Mouse (Mus musculus): ENCODE measurements around the gene Smpd2. TPM values are rescaled to one million over a fixed set of nuclear protein-coding genes. Genes with fewer than 3 reads are reported as not detected.

Gene Smpd2
- polyA plus RNA-seq, 1 experiment from 2014 or later = 11.4 TPM

- WGBS (ENCODE audit: insufficient replicate concordance) = 29% methylated on average over 7 of the region's 7 CpGs
- Histone ChIP-seq H3K4me3 (replicated peaks) (peak overlapping the region; percentile 65), H3K4me2 (peak overlapping the region; percentile 99), H3K36me3 (replicated peaks) (0 out of 2 replicates have a peak, but pooled peaks cover 20% of the 10 kb centered on the region), H3K9me3 (replicated peaks) (no peaks in the 10 kb centered on the region), H3K27ac (replicated peaks) (no peak overlapping the region), H3K9ac (no peak overlapping the region), H3K4me1 (replicated peaks) (peaks cover 24% of the 10 kb centered on the region), H3K27me3 (peaks cover 39% of the 10 kb centered on the region)
- no peak for ATAC-seq (ENCODE audit: insufficient read depth)
Measured at GRCm38 (mm10) chr10:41488877-41489276, 1.3 kb downstream of the Smpd2 start.

- Histone ChIP-seq H3K36me3 (replicated peaks) (0 out of 2 replicates have a peak, but pooled peaks cover 20% of the 10 kb centered on the region), H3K4me3 (replicated peaks) (no peak overlapping the region), H3K27me3 (peaks cover 37% of the 10 kb centered on the region), H3K9ac (no peak overlapping the region), H3K4me1 (replicated peaks) (peaks cover 25% of the 10 kb centered on the region), H3K9me3 (replicated peaks) (no peaks in the 10 kb centered on the region), H3K27ac (replicated peaks) (no peak overlapping the region), H3K4me2 (no peak overlapping the region)
- ATAC-seq (ENCODE audit: insufficient read depth) = no peak
- WGBS (ENCODE audit: insufficient replicate concordance) = 73% methylated on average over 14 of the region's 14 CpGs
Measured at GRCm38 (mm10) chr10:41486506-41487170, 3.5 kb downstream of the Smpd2 start.

GRCm38 (mm10) chr10:41485778-41486177 is 4.4 kb downstream of the Smpd2 start:
- H3K9ac ChIP-seq = no peak overlapping the region
- 81% methylated on average over 16 of the region's 16 CpGs for WGBS (ENCODE audit: insufficient replicate concordance)
- peaks cover 30% of the 10 kb centered on the region for H3K27me3 ChIP-seq
- H3K4me3 ChIP-seq (replicated peaks) = no peak overlapping the region
- H3K4me1 ChIP-seq (replicated peaks) = peaks cover 34% of the 10 kb centered on the region
- no peak overlapping the region for H3K27ac ChIP-seq (replicated peaks)
- 0 out of 2 replicates have a peak, but pooled peaks cover 20% of the 10 kb centered on the region for H3K36me3 ChIP-seq (replicated peaks)
- H3K4me2 ChIP-seq = no peak overlapping the region
- no peak for ATAC-seq (ENCODE audit: insufficient read depth)
- H3K9me3 ChIP-seq (replicated peaks) = no peaks in the 10 kb centered on the region

GRCm38 (mm10) chr10:41482446-41482845 is 7.7 kb downstream of the Smpd2 start:
- no peak for ATAC-seq (ENCODE audit: insufficient read depth)

GRCm38 (mm10) chr10:41480938-41481880 is 9.0 kb downstream of the Smpd2 start:
- 44% methylated on average over 33 of the region's 33 CpGs for WGBS (ENCODE audit: insufficient replicate concordance)
- Histone ChIP-seq H3K4me1 (replicated peaks) (peaks cover 32% of the 10 kb centered on the region), H3K36me3 (replicated peaks) (0 out of 2 replicates have a peak, but pooled peaks cover 14% of the 10 kb centered on the region), H3K9me3 (replicated peaks) (no peaks in the 10 kb centered on the region), H3K4me3 (replicated peaks) (0 out of 2 replicates have a peak overlapping the region, but pooled peaks have one; percentile 10), H3K27ac (replicated peaks) (no peak overlapping the region), H3K27me3 (peaks cover 36% of the 10 kb centered on the region), H3K9ac (no peak overlapping the region), H3K4me2 (peak overlapping the region; percentile 45)
- ATAC-seq (ENCODE audit: insufficient read depth) = 0 out of 2 replicates have a peak, but pooled peaks have one; percentile 16

More at GRCm38 (mm10) chr10:41482446-41482845, 7.7 kb downstream of the Smpd2 start:
- Histone ChIP-seq H3K36me3 (replicated peaks) (0 out of 2 replicates have a peak, but pooled peaks cover 20% of the 10 kb centered on the region), H3K9me3 (replicated peaks) (no peaks in the 10 kb centered on the region), H3K4me3 (replicated peaks) (no peak overlapping the region), H3K9ac (no peak overlapping the region), H3K27ac (replicated peaks) (no peak overlapping the region), H3K27me3 (peaks cover 24% of the 10 kb centered on the region), H3K4me2 (no peak overlapping the region), H3K4me1 (replicated peaks) (peaks cover 19% of the 10 kb centered on the region)
- WGBS (ENCODE audit: insufficient replicate concordance) = 69% methylated on average over 7 of the region's 7 CpGs

GRCm38 (mm10) chr10:41479961-41480360 is 10.2 kb downstream of the Smpd2 start:
- H3K27me3 ChIP-seq = peaks cover 41% of the 10 kb centered on the region
- 76% methylated on average over 3 of the region's 3 CpGs for WGBS (ENCODE audit: insufficient replicate concordance)
- 0 out of 2 replicates have a peak, but pooled peaks cover 3% of the 10 kb centered on the region for H3K36me3 ChIP-seq (replicated peaks)
- no peak overlapping the region for H3K4me3 ChIP-seq (replicated peaks)
- ATAC-seq (ENCODE audit: insufficient read depth) = no peak
- H3K4me2 ChIP-seq = no peak overlapping the region
- no peak overlapping the region for H3K9ac ChIP-seq
- peaks cover 44% of the 10 kb centered on the region for H3K4me1 ChIP-seq (replicated peaks)
- H3K27ac ChIP-seq (replicated peaks) = no peak overlapping the region
- no peaks in the 10 kb centered on the region for H3K9me3 ChIP-seq (replicated peaks)

- Histone ChIP-seq H3K27me3 (peaks cover 41% of the 10 kb centered on the region), H3K36me3 (replicated peaks) (no peaks in the 10 kb centered on the region), H3K4me2 (peak overlapping the region; percentile 92), H3K9ac (peak overlapping the region; percentile 55; the same call in 1 of the 2 replicates), H3K27ac (replicated peaks) (peak overlapping the region; percentile 57; the same call in 1 of the 2 replicates), H3K9me3 (replicated peaks) (no peaks in the 10 kb centered on the region), H3K4me1 (replicated peaks) (peaks cover 65% of the 10 kb centered on the region), H3K4me3 (replicated peaks) (peak overlapping the region; percentile 61)
- 4% methylated on average over 20 of the region's 20 CpGs for WGBS (ENCODE audit: insufficient replicate concordance)
- peak; percentile 38 for ATAC-seq (ENCODE audit: insufficient read depth)
Measured at GRCm38 (mm10) chr10:41477278-41478181, 12.6 kb downstream of the Smpd2 start.

GRCm38 (mm10) chr10:41477018-41477277 is 13.2 kb downstream of the Smpd2 start:
- WGBS (ENCODE audit: insufficient replicate concordance) = under 1% methylated on average over 9 of the region's 9 CpGs
- H3K4me2 ChIP-seq = peak overlapping the region; percentile 92
- peaks cover 39% of the 10 kb centered on the region for H3K27me3 ChIP-seq
- H3K9ac ChIP-seq = peak overlapping the region; percentile 55
- no peaks in the 10 kb centered on the region for H3K9me3 ChIP-seq (replicated peaks)
- H3K27ac ChIP-seq (replicated peaks) = peak overlapping the region; percentile 57
- H3K4me3 ChIP-seq (replicated peaks) = peak overlapping the region; percentile 61
- no peaks in the 10 kb centered on the region for H3K36me3 ChIP-seq (replicated peaks)
- no peak for ATAC-seq (ENCODE audit: insufficient read depth)
- H3K4me1 ChIP-seq (replicated peaks) = peaks cover 68% of the 10 kb centered on the region

GRCm38 (mm10) chr10:41476171-41477017 is 13.8 kb downstream of the Smpd2 start, which contains the start of gene Mical1:
TSS of gene Mical1 (plus strand) at chr10:41476314.
- WGBS (ENCODE audit: insufficient replicate concordance) = 0% methylated on average over 35 of the region's 35 CpGs
- peak within 1 kb of the TSS; percentile 57 for H3K27ac ChIP-seq (replicated peaks)

More at GRCm38 (mm10) chr10:41476171-41477017, 13.8 kb downstream of the Smpd2 start, which contains the start of gene Mical1:
- peak within 1 kb of the TSS; percentile 55 for H3K9ac ChIP-seq
- H3K9me3 ChIP-seq (replicated peaks) = no peaks in the 10 kb centered on the region
- no peaks in the 10 kb centered on the region for H3K36me3 ChIP-seq (replicated peaks)
- peaks cover 37% of the 10 kb centered on the region for H3K27me3 ChIP-seq
- H3K4me2 ChIP-seq = peak within 1 kb of the TSS; percentile 92
- peak; percentile 61 for ATAC-seq (ENCODE audit: insufficient read depth)
- H3K4me1 ChIP-seq (replicated peaks) = peaks cover 65% of the 10 kb centered on the region
- H3K4me3 ChIP-seq (replicated peaks) = peak within 1 kb of the TSS; percentile 61

Data from liver, embryonic 15.5 days (tissue).